Mouse (Mus musculus): ENCODE measurements around the gene B3gat1.

The B3gat1 gene

DNA sequence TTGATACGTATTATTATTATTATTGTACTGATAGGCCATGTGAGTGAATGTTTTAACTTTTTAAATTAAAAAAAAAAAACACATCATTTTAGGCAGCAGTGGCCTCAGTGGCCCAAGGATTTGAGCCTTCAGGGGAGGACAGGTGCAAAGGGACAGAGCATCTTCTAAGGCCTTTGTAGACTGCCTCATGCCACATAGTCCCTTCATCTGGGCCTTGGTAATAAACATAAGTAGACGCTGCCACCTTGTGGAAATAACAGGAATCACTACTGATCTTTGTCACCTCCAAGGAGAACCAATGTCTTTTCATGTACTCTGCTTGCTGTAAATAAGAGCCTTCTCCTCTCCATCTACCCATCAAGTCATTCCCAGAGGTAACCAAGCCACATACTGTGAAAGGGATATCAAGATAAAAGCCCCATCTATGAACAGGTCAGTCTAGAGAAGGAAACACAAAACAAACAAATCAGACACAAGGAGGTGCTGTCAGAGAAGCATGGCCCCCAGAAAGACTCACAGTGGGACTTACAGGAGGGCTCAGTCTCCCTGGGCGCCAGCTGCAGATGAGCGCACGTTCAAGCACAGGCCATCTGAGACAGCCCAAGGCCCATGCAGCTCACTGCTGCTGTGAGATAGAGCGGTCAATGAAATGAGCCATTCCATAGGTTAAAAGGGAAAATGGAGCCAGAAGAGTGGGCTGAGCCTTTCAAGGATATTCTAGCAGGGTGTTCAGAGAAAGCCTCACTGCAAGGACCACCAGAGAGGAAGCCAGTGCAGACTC lies 42.8 kb downstream of the B3gat1 start:
- DNase-seq (ENCODE audit: low read depth, low spot score): no peak

- no peak for DNase-seq (ENCODE audit: low read depth, low spot score)
Measured at GRCm38 (mm10) chr9:26778421-26778820, 44.9 kb downstream of the B3gat1 start.

DNA sequence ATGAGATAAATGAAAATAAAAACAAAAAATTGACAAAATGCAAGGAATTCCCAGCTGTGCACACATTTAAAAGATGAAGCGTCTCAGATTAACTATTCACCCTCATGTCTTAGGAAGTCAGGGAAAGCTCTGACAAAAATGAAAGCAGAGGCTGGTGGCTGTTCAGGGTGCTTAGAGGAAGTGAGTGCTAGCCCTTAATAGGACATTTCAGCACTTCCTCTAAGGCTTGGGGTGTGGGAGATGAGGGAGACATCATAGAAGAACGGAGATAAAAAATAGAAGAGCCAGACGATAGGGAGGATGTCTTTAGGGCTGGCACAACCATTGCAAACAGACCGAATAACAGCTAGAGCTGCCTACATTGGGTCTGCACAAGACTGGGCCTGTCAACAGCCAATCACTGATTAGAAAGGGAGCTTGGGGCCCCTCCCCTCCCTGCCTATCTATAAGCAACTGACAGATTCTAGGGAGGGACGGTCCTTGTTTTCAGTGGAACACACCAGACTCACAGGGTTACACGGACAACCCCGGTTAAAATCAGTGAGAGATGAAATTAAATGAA lies 50.0 kb downstream of the B3gat1 start:
- no peak for DNase-seq (ENCODE audit: low read depth, low spot score)

- no peak for DNase-seq (ENCODE audit: low read depth, low spot score)
Measured at GRCm38 (mm10) chr9:26792829-26793228, 59.3 kb downstream of the B3gat1 start.

- DNase-seq (ENCODE audit: low read depth, low spot score): no peak
Measured at GRCm38 (mm10) chr9:26798205-26798604, 64.7 kb downstream of the B3gat1 start.

DNA sequence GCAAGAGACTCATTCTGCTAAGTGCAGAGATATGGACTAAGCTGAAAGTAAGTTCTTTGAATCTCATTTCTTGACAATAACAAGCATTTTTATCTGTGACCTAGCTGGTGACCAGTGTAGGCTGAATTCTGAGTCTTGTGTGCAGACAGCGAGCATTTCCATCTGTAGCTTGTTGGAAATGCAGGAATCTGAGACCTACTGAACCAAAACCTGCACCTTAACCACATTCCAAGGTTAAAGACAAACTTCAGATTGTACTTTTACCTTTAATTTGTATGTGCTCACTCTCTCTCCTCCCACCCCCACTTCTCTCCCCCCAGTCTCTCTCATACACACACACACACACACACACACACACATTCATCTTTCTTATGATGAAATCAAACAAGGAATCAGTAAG lies 65.2 kb downstream of the B3gat1 start:
- no peak for DNase-seq (ENCODE audit: low read depth, low spot score)

GRCm38 (mm10) chr9:26800357-26800756 lies 66.8 kb downstream of the B3gat1 start:
- DNase-seq (ENCODE audit: low read depth, low spot score): no peak

GRCm38 (mm10) chr9:26804321-26804720 lies 70.8 kb downstream of the B3gat1 start:
- DNase-seq (ENCODE audit: low read depth, low spot score): no peak

- peak; percentile 9 for DNase-seq (ENCODE audit: low read depth, low spot score)
Measured at GRCm38 (mm10) chr9:26805935-26806666, 72.6 kb downstream of the B3gat1 start, which contains the start of gene Glb1l2. Gene Glb1l2 (minus strand): TSS chr9:26806468.

DNA sequence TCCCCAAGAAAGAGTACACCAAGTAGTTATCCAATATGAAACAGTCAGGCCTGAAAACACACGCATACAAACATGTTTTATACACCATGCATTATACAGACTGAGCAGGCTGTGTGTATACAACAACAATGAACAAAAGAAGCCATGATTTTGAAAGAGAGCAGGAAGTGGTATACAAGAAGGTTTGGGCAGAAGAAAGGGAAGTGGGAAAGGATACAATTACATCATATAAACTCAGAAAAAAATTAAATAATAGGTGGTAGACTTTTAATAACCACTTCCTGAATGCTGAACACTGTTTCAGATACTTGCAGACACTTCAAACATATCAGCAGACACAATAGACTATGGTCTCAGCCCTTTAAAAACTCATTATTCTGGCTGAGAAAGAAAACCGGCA lies 75.2 kb downstream of the B3gat1 start:
- DNase-seq (ENCODE audit: low read depth, low spot score): no peak

Data from c-Kit-negative CD71-positive TER-119-positive erythroid progenitor cells, embryonic 14.5 days (primary cell).